Mouse (Mus musculus): ENCODE data around the gene Gm6904. TPM values are rescaled to one million over a fixed set of nuclear protein-coding genes. Genes with fewer than 3 reads are reported as not detected.

The Gm6904 gene
- polyA plus RNA-seq, 1 experiment from 2014 or later: not detected

GRCm38 (mm10) chr14:59232003-59232402 is 28.0 kb downstream of the Gm6904 start:
- Histone ChIP-seq H3K9me3 (ENCODE audit: control insufficient read depth) (no peaks in the 10 kb centered on the region), H3K27me3 (replicated peaks; ENCODE audit: control insufficient read depth, insufficient read depth, low read length) (no peaks in the 10 kb centered on the region), H3K4me1 (replicated peaks; ENCODE audit: control insufficient read depth, insufficient read depth, low read length) (no peaks in the 10 kb centered on the region), H3K4me2 (replicated peaks; ENCODE audit: low read depth) (no peak overlapping the region), H3K36me3 (ENCODE audit: control insufficient read depth, insufficient read depth) (peaks cover 69% of the 10 kb centered on the region), H3K27ac (ENCODE audit: low read depth, low read length) (no peak overlapping the region), H3K9ac (ENCODE audit: low read depth, low read length) (no peak overlapping the region), H3K4me3 (ENCODE audit: low read depth, low read length) (no peak overlapping the region)
- ATAC-seq: no peak
- peak; percentile 70 for TF ChIP-seq CTCF (IDR thresholded peaks at IDR 0.05; ENCODE audit: low read depth)
- 57% methylated on average over 5 of the region's 5 CpGs for WGBS

DNA sequence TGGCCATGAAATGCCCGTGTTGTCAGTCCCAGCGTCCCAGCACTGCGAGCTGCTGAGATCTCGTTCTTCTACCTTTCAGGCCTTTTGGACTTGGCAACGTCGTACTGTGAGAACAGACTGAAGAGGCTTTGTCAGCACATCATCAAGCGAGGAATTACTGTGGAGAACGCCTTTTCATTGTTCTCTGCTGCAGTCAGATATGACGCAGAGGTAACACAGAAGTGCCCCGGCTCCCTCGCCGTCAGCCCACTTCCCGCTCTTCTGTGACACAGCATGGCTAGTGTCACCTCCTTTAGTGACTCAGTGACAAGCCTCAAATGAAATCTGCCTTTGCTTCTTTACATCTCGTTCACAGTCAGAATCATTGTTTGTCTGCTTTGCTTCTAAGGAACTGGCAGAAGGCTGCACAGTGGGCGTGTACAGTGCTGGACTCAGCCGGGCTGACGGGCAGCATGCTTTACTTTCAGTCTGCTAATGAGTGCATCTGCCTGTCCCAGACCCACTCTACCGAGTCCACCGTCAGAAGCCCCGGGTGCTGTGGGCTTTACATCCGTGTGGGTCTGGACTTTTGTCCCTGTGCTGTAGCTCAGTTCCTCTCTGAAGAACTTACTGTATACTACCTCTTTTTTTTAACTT is 29.6 kb downstream of the Gm6904 start:
- no peak for TF ChIP-seq CTCF (IDR thresholded peaks at IDR 0.05; ENCODE audit: low read depth)
- ATAC-seq: no peak
- Histone ChIP-seq H3K9me3 (ENCODE audit: control insufficient read depth) (no peaks in the 10 kb centered on the region), H3K4me3 (ENCODE audit: low read depth, low read length) (no peak overlapping the region), H3K27ac (ENCODE audit: low read depth, low read length) (no peak overlapping the region), H3K4me1 (replicated peaks; ENCODE audit: control insufficient read depth, insufficient read depth, low read length) (no peaks in the 10 kb centered on the region), H3K9ac (ENCODE audit: low read depth, low read length) (no peak overlapping the region), H3K27me3 (replicated peaks; ENCODE audit: control insufficient read depth, insufficient read depth, low read length) (no peaks in the 10 kb centered on the region), H3K4me2 (replicated peaks; ENCODE audit: low read depth) (no peak overlapping the region), H3K36me3 (ENCODE audit: control insufficient read depth, insufficient read depth) (peaks cover 78% of the 10 kb centered on the region)
- 91% methylated on average over 21 of the region's 21 CpGs for WGBS

DNA sequence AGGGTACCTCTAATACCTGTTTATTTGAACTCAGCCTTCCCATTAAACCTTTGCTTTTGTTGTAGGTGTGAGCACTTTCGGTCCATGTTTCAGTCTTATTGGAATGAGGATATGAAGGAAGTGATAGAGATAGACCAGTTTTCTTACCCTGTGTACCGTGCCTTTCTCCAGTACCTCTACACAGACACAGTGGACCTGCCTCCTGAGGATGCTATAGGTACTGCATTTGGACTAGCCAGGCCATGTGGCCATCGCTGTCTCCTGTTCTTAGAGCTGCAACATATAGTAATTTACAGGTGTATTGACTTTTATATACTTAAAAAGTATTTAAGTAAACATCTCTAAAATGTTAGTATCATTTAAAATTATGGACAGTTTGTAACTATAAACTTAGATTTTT is 30.2 kb downstream of the Gm6904 start:
- Histone ChIP-seq H3K4me3 (ENCODE audit: low read depth, low read length) (no peak overlapping the region), H3K27ac (ENCODE audit: low read depth, low read length) (no peak overlapping the region), H3K9me3 (ENCODE audit: control insufficient read depth) (no peaks in the 10 kb centered on the region), H3K36me3 (ENCODE audit: control insufficient read depth, insufficient read depth) (peaks cover 77% of the 10 kb centered on the region), H3K9ac (ENCODE audit: low read depth, low read length) (no peak overlapping the region), H3K4me2 (replicated peaks; ENCODE audit: low read depth) (no peak overlapping the region), H3K27me3 (replicated peaks; ENCODE audit: control insufficient read depth, insufficient read depth, low read length) (no peaks in the 10 kb centered on the region), H3K4me1 (replicated peaks; ENCODE audit: control insufficient read depth, insufficient read depth, low read length) (no peaks in the 10 kb centered on the region)
- TF ChIP-seq CTCF (IDR thresholded peaks at IDR 0.05; ENCODE audit: low read depth): peak; percentile 43
- 90% methylated on average over 3 of the region's 3 CpGs for WGBS
- no peak for ATAC-seq

DNA sequence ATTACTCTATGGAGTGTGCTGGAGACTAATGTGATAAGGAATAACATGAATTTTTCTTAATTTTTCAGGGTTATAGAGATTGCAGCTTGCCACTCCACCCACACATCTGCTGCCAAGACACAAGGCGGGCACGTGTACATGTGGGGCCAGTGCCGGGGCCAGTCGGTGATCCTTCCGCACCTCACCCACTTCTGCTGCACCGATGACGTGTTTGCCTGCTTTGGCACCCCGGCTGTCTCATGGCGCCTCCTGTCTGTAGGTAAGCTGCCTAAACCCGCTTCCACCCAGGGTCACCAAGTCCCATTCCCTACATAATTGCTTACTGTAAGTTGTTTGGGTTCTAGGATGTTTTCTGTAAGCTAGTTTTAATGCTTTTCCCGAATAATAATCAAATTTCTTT is 33.8 kb downstream of the Gm6904 start:
- no peak overlapping the region for H3K4me3 ChIP-seq (ENCODE audit: low read depth, low read length)
- TF ChIP-seq CTCF (IDR thresholded peaks at IDR 0.05; ENCODE audit: low read depth): peak; percentile 57
- H3K27ac ChIP-seq (ENCODE audit: low read depth, low read length): no peak overlapping the region
- ATAC-seq: peak; percentile 83
- H3K36me3 ChIP-seq (ENCODE audit: control insufficient read depth, insufficient read depth): peaks cover 74% of the 10 kb centered on the region
- H3K9ac ChIP-seq (ENCODE audit: low read depth, low read length): no peak overlapping the region
- no peaks in the 10 kb centered on the region for H3K9me3 ChIP-seq (ENCODE audit: control insufficient read depth)
- H3K4me1 ChIP-seq (replicated peaks; ENCODE audit: control insufficient read depth, insufficient read depth, low read length): no peaks in the 10 kb centered on the region
- H3K4me2 ChIP-seq (replicated peaks; ENCODE audit: low read depth): no peak overlapping the region
- 86% methylated on average over 11 of the region's 11 CpGs for WGBS
- H3K27me3 ChIP-seq (replicated peaks; ENCODE audit: control insufficient read depth, insufficient read depth, low read length): no peaks in the 10 kb centered on the region

- H3K9me3 ChIP-seq (ENCODE audit: control insufficient read depth): no peaks in the 10 kb centered on the region
- TF ChIP-seq CTCF (IDR thresholded peaks at IDR 0.05; ENCODE audit: low read depth): no peak
- no peaks in the 10 kb centered on the region for H3K4me1 ChIP-seq (replicated peaks; ENCODE audit: control insufficient read depth, insufficient read depth, low read length)
- H3K4me2 ChIP-seq (replicated peaks; ENCODE audit: low read depth): no peak overlapping the region
- WGBS: 89% methylated on average over 3 of the region's 3 CpGs
- no peak overlapping the region for H3K4me3 ChIP-seq (ENCODE audit: low read depth, low read length)
- no peaks in the 10 kb centered on the region for H3K27me3 ChIP-seq (replicated peaks; ENCODE audit: control insufficient read depth, insufficient read depth, low read length)
- ATAC-seq: no peak
- H3K9ac ChIP-seq (ENCODE audit: low read depth, low read length): no peak overlapping the region
- H3K27ac ChIP-seq (ENCODE audit: low read depth, low read length): no peak overlapping the region
- H3K36me3 ChIP-seq (ENCODE audit: control insufficient read depth, insufficient read depth): peaks cover 73% of the 10 kb centered on the region
These were observed 40.8 kb downstream of the Gm6904 start for GRCm38 (mm10) chr14:59219241-59219640.

DNA sequence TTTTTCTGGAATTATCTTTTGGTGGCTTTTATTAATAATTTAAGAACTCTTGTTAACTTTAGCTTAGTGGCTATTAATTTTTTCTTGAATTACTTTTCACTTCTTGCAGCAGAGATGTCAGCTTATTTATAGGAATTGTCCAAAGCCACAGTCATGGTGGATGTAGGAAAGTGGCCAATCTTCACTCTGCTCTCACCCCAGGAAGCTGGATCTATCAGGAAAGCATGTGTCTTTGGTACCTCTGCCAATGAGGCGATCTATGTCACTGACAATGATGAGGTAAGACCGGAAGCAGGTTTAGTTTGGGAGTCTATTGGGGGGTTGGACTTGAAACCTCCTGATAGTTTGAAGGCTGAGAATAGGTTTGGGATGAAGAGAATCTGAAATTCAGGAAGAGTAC is 50.2 kb downstream of the Gm6904 start:
- H3K4me2 ChIP-seq (replicated peaks; ENCODE audit: low read depth): no peak overlapping the region
- no peak for ATAC-seq
- no peak overlapping the region for H3K27ac ChIP-seq (ENCODE audit: low read depth, low read length)
- no peaks in the 10 kb centered on the region for H3K9me3 ChIP-seq (ENCODE audit: control insufficient read depth)
- peaks cover 11% of the 10 kb centered on the region; the same call in 1 of the 2 replicates for H3K36me3 ChIP-seq (ENCODE audit: control insufficient read depth, insufficient read depth)
- no peak overlapping the region for H3K9ac ChIP-seq (ENCODE audit: low read depth, low read length)
- 99% methylated on average over 2 of the region's 2 CpGs for WGBS
- H3K4me3 ChIP-seq (ENCODE audit: low read depth, low read length): no peak overlapping the region
- no peak for TF ChIP-seq CTCF (IDR thresholded peaks at IDR 0.05; ENCODE audit: low read depth)
- peaks cover 5% of the 10 kb centered on the region for H3K4me1 ChIP-seq (replicated peaks; ENCODE audit: control insufficient read depth, insufficient read depth, low read length)
- H3K27me3 ChIP-seq (replicated peaks; ENCODE audit: control insufficient read depth, insufficient read depth, low read length): no peaks in the 10 kb centered on the region
